Mouse (Mus musculus): ENCODE measurements around the gene Ide. TPM values are rescaled to one million over a fixed set of nuclear protein-coding genes. Genes with fewer than 3 reads are reported as not detected.

Gene Ide
- total and polyA plus RNA-seq, 2 experiments from 2014 or later, result 60.8 to 72.6 TPM

DNA sequence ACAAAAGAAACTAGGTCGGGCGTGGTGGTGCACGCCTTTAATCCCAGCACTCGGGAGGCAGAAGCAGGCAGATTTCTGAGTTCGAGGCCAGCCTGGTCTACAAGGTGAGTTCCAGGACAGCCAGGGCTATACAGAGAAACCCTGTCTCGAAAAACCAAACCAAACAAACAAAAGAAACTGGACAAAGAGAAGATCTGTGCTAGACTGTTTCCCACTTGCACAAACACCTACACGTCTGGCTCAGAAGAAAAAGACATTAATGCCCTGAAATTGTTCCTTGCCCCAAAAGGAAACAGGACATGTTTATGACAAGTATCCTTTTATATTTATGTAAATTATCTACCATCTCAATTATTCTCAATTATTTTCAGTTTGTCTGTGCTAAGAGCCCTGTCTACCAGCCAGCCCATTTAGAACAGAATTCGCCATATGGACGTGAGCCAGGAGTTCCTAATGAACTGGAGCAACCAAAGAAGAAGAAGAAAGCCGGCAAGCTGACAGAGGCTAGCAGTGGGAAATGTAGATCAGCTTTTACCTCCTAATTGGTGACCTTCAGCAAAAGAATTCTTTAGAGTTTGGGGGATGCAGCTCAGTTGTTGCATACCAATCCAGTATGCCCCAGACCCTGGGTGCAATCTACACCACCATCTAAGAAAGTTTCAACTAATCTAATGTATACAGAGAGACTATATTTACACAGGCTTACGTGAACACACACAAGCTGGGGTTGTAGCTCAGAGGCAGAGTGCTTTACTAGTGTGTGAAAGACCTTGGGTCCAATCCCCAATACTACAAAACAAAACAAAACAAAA is 25.7 kb upstream of the Ide start:
- DNase-seq (ENCODE audit: low spot score) (no peak), ATAC-seq (ENCODE audit: insufficient read depth, low read depth) (no peak)
- no peak overlapping the region for H3K27ac ChIP-seq (ENCODE audit: low read depth)
- no peaks in the 10 kb centered on the region for H3K4me1 ChIP-seq (ENCODE audit: control insufficient read depth, insufficient read depth)
- H3K9ac ChIP-seq (replicated peaks; ENCODE audit: low read depth, low read length), result no peak overlapping the region
- TF ChIP-seq EP300 (IDR thresholded peaks at IDR 0.05; ENCODE audit: low read depth), result no peak
- no peaks in the 10 kb centered on the region for H3K9me3 ChIP-seq (replicated peaks; ENCODE audit: control insufficient read depth, low read length)
- no peaks in the 10 kb centered on the region for H3K36me3 ChIP-seq (replicated peaks; ENCODE audit: control insufficient read depth, insufficient read depth, low read length)
- no peak overlapping the region for H3K4me2 ChIP-seq (ENCODE audit: low read depth, low read length)
- 79% methylated on average over 11 of the region's 11 CpGs for WGBS
- H3K4me3 ChIP-seq (ENCODE audit: low read depth, low read length), result no peak overlapping the region
- H3K27me3 ChIP-seq (ENCODE audit: control insufficient read depth, insufficient read depth, low read length), result no peaks in the 10 kb centered on the region

DNA sequence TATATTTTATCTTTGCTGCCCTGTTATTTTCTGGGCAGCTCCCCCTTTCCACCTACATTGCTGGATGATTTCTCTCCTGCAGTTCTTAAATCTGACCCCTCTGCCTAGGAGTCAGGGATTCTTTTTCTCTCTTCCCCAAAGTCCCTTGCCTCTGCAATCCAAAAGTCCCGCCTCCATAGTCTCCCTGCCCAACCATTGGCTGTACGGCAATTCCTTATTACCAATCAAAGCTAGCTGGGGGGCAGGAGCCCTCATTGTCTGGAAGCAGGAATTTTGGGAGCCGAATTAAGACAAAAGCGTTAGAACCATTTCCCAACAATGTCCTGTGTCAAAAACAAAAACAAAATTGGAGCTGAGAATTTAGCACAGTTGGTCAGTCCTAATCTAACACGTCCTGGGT is 24.9 kb upstream of the Ide start:
- no peak for ATAC-seq (ENCODE audit: insufficient read depth, low read depth)
- 38% methylated on average over 5 of the region's 5 CpGs for WGBS
- no peak overlapping the region for H3K4me3 ChIP-seq (ENCODE audit: low read depth, low read length)
- H3K27ac ChIP-seq (ENCODE audit: low read depth), result no peak overlapping the region
- H3K4me2 ChIP-seq (ENCODE audit: low read depth, low read length), result no peak overlapping the region
- DNase-seq (ENCODE audit: low spot score), result no peak
- H3K27me3 ChIP-seq (ENCODE audit: control insufficient read depth, insufficient read depth, low read length), result no peaks in the 10 kb centered on the region
- H3K9me3 ChIP-seq (replicated peaks; ENCODE audit: control insufficient read depth, low read length), result no peaks in the 10 kb centered on the region
- TF ChIP-seq CTCF (IDR thresholded peaks at IDR 0.05; ENCODE audit: low read depth), result no peak
- no peak for TF ChIP-seq EP300 (IDR thresholded peaks at IDR 0.05; ENCODE audit: low read depth)
- H3K4me1 ChIP-seq (ENCODE audit: control insufficient read depth, insufficient read depth), result no peaks in the 10 kb centered on the region
- H3K9ac ChIP-seq (replicated peaks; ENCODE audit: low read depth, low read length), result no peak overlapping the region
- H3K36me3 ChIP-seq (replicated peaks; ENCODE audit: control insufficient read depth, insufficient read depth, low read length), result no peaks in the 10 kb centered on the region

DNA sequence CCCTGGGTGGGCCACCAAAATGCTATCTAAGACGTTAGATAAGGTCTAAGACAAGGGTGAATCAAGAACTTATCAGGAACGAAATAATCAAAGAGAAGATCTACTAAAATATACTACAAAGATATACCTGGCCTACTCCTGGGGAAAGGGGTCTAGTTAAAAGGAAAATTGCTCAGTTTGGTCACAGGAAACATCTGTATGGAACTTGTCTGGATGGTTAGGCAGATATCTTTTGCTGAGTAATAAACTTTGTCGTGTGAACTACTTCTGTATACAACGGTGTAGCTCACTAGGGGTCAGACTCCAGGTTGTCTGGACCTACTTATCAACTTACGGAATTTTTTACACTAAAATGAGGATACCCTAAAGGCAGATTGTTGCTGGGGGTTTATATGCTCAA is 22.4 kb upstream of the Ide start:
- Histone ChIP-seq H3K27me3 (ENCODE audit: control insufficient read depth, insufficient read depth, low read length) (no peaks in the 10 kb centered on the region), H3K9ac (replicated peaks; ENCODE audit: low read depth, low read length) (no peak overlapping the region), H3K9me3 (replicated peaks; ENCODE audit: control insufficient read depth, low read length) (no peaks in the 10 kb centered on the region), H3K4me2 (ENCODE audit: low read depth, low read length) (no peak overlapping the region), H3K36me3 (replicated peaks; ENCODE audit: control insufficient read depth, insufficient read depth, low read length) (no peaks in the 10 kb centered on the region), H3K4me3 (ENCODE audit: low read depth, low read length) (no peak overlapping the region), H3K27ac (ENCODE audit: low read depth) (no peak overlapping the region), H3K4me1 (ENCODE audit: control insufficient read depth, insufficient read depth) (no peaks in the 10 kb centered on the region)
- DNase-seq (ENCODE audit: low spot score) (no peak), ATAC-seq (ENCODE audit: insufficient read depth, low read depth) (no peak)
- TF ChIP-seq EP300 (IDR thresholded peaks at IDR 0.05; ENCODE audit: low read depth) (no peak), CTCF (IDR thresholded peaks at IDR 0.05; ENCODE audit: low read depth) (no peak)
- WGBS, result 42% methylated on average over 5 of the region's 5 CpGs

DNA sequence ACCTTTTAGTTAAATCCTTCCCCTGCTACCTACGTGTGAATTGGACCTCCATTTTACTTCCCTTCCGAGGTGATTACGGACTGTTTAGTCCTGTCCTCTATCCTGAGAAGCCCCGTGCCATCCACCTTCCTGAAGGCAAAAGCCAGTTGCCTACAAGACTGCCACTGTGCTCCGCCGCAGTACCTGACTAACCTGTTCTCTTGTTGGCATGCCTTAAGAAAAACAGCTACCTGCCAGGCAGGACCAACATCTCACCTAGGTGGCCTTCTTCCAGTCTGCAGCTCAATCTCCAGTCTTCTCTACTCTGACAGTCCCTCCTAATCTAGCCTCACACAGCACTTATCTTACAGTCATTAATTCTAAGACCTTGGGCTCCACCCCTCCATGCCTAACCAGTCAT is 15.7 kb upstream of the Ide start:
- no peak for ATAC-seq (ENCODE audit: insufficient read depth, low read depth)
- Histone ChIP-seq H3K36me3 (replicated peaks; ENCODE audit: control insufficient read depth, insufficient read depth, low read length) (peaks cover 8% of the 10 kb centered on the region), H3K4me2 (ENCODE audit: low read depth, low read length) (no peak overlapping the region), H3K4me1 (ENCODE audit: control insufficient read depth, insufficient read depth) (peaks cover 3% of the 10 kb centered on the region; the same call in 1 of the 2 replicates), H3K27me3 (ENCODE audit: control insufficient read depth, insufficient read depth, low read length) (no peaks in the 10 kb centered on the region), H3K9me3 (replicated peaks; ENCODE audit: control insufficient read depth, low read length) (peaks cover 4% of the 10 kb centered on the region; the same call in 1 of the 2 replicates), H3K27ac (ENCODE audit: low read depth) (no peak overlapping the region), H3K9ac (replicated peaks; ENCODE audit: low read depth, low read length) (no peak overlapping the region), H3K4me3 (ENCODE audit: low read depth, low read length) (no peak overlapping the region)
- DNase-seq (ENCODE audit: low spot score), result no peak
- WGBS, result 94% methylated on average over 6 of the region's 6 CpGs
- no peak for TF ChIP-seq EP300 (IDR thresholded peaks at IDR 0.05; ENCODE audit: low read depth)
- no peak for TF ChIP-seq CTCF (IDR thresholded peaks at IDR 0.05; ENCODE audit: low read depth)

DNA sequence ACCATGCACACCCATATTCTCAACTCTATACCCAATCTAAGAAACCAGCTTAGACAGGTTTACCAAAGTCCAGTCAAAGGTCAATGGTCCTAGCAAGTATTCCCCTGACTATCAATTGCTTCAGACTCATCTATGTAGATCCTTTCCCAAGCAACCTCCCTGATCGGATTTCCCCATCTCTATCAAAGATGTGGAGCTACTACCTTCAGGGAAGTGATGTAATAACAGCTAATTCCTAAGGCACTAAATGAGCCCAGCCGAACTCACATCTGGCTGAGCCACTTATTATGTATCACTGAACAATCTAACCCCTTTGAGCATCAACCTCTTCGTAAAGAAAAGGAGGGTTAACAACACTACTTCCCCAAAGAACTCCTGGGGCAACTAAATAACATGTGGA is 15.1 kb upstream of the Ide start:
- Histone ChIP-seq H3K27ac (ENCODE audit: low read depth) (no peak overlapping the region), H3K4me3 (ENCODE audit: low read depth, low read length) (no peak overlapping the region), H3K4me1 (ENCODE audit: control insufficient read depth, insufficient read depth) (peaks cover 5% of the 10 kb centered on the region; the same call in 1 of the 2 replicates), H3K36me3 (replicated peaks; ENCODE audit: control insufficient read depth, insufficient read depth, low read length) (peaks cover 8% of the 10 kb centered on the region), H3K9me3 (replicated peaks; ENCODE audit: control insufficient read depth, low read length) (peaks cover 4% of the 10 kb centered on the region; the same call in 1 of the 2 replicates), H3K4me2 (ENCODE audit: low read depth, low read length) (no peak overlapping the region), H3K9ac (replicated peaks; ENCODE audit: low read depth, low read length) (no peak overlapping the region), H3K27me3 (ENCODE audit: control insufficient read depth, insufficient read depth, low read length) (no peaks in the 10 kb centered on the region)
- no peak for TF ChIP-seq CTCF (IDR thresholded peaks at IDR 0.05; ENCODE audit: low read depth)
- TF ChIP-seq EP300 (IDR thresholded peaks at IDR 0.05; ENCODE audit: low read depth), result no peak
- ATAC-seq (ENCODE audit: insufficient read depth, low read depth) (no peak), DNase-seq (ENCODE audit: low spot score) (no peak)
- 94% methylated on average over 3 of the region's 3 CpGs for WGBS

DNA sequence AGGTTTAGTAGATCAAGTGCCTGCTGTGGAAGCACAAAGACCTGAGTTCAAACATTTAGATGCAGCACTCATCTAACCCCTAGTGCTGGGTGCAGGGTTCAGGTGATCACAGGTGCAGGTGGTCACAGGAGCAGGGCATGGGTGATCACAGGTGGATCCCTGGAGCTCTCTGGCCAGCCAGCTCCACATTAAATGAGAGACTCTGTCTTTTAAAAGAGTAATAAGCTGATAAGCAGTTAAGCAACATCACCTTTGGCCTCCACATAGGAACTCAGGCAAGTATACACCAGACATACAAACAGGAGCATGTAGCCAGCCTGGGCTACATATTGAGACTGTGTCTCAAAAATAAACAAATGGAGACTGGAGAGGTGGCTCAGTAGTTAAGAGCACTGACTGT is 11.3 kb upstream of the Ide start:
- Histone ChIP-seq H3K36me3 (replicated peaks; ENCODE audit: control insufficient read depth, insufficient read depth, low read length) (peaks cover 8% of the 10 kb centered on the region), H3K4me2 (ENCODE audit: low read depth, low read length) (no peak overlapping the region), H3K9ac (replicated peaks; ENCODE audit: low read depth, low read length) (no peak overlapping the region), H3K27ac (ENCODE audit: low read depth) (peak overlapping the region; percentile 80), H3K4me3 (ENCODE audit: low read depth, low read length) (no peak overlapping the region), H3K4me1 (ENCODE audit: control insufficient read depth, insufficient read depth) (peaks cover 12% of the 10 kb centered on the region; the same call in 1 of the 2 replicates), H3K27me3 (ENCODE audit: control insufficient read depth, insufficient read depth, low read length) (no peaks in the 10 kb centered on the region), H3K9me3 (replicated peaks; ENCODE audit: control insufficient read depth, low read length) (peaks cover 4% of the 10 kb centered on the region; the same call in 1 of the 2 replicates)
- no peak for DNase-seq (ENCODE audit: low spot score)
- TF ChIP-seq EP300 (IDR thresholded peaks at IDR 0.05; ENCODE audit: low read depth) (no peak), CTCF (IDR thresholded peaks at IDR 0.05; ENCODE audit: low read depth) (no peak)
- no peak for ATAC-seq (ENCODE audit: insufficient read depth, low read depth)
